Mouse (Mus musculus): ENCODE results near the gene Tmem121b.

The Tmem121b gene

GRCm38 (mm10) chr6:120493374-120494181 is at the start of gene Tmem121b:
TSS of gene Tmem121b (minus strand) at chr6:120493807.
- DNase-seq (ENCODE audit: low spot score in 2 of 2), result peak; percentile 68 to 86

GRCm38 (mm10) chr6:120542061-120542460 is 48.5 kb upstream of the Tmem121b start:
- no peak for DNase-seq (ENCODE audit: low spot score in 2 of 2)

GRCm38 (mm10) chr6:120541386-120541785 is 47.8 kb upstream of the Tmem121b start:
- DNase-seq (ENCODE audit: low spot score in 2 of 2), result no peak

- no peak for DNase-seq (ENCODE audit: low spot score in 2 of 2)
Measured at GRCm38 (mm10) chr6:120539781-120540231, 46.2 kb upstream of the Tmem121b start.

- DNase-seq (ENCODE audit: low spot score in 2 of 2), result peak; percentile 39 to 62
Measured at GRCm38 (mm10) chr6:120539132-120539759, 45.6 kb upstream of the Tmem121b start.

GRCm38 (mm10) chr6:120536337-120536736 is 42.7 kb upstream of the Tmem121b start:
- no peak for DNase-seq (ENCODE audit: low spot score in 2 of 2)

GRCm38 (mm10) chr6:120532594-120532993 is 39.0 kb upstream of the Tmem121b start:
- no peak for DNase-seq (ENCODE audit: low spot score in 2 of 2)

- peak; percentile 88 to 92 for DNase-seq (ENCODE audit: low spot score in 2 of 2)
Measured at GRCm38 (mm10) chr6:120531020-120531965, 37.7 kb upstream of the Tmem121b start, which contains the start of gene Hdhd5. TSS of gene Hdhd5 (minus strand) at chr6:120531319.

- no peak for DNase-seq (ENCODE audit: low spot score in 2 of 2)
Measured at GRCm38 (mm10) chr6:120529123-120529522, 35.5 kb upstream of the Tmem121b start.

- DNase-seq (ENCODE audit: low spot score in 2 of 2), result no peak
Measured at GRCm38 (mm10) chr6:120524796-120525195, 31.2 kb upstream of the Tmem121b start.

GRCm38 (mm10) chr6:120519647-120520046 is 26.0 kb upstream of the Tmem121b start:
- DNase-seq (ENCODE audit: low spot score in 2 of 2), result no peak

- no peak for DNase-seq (ENCODE audit: low spot score in 2 of 2)
Measured at GRCm38 (mm10) chr6:120517311-120517710, 23.7 kb upstream of the Tmem121b start.

GRCm38 (mm10) chr6:120516879-120517278 is 23.3 kb upstream of the Tmem121b start:
- no peak for DNase-seq (ENCODE audit: low spot score in 2 of 2)

GRCm38 (mm10) chr6:120516422-120516821 is 22.8 kb upstream of the Tmem121b start:
- DNase-seq (ENCODE audit: low spot score in 2 of 2), result no peak

- no peak for DNase-seq (ENCODE audit: low spot score in 2 of 2)
Measured at GRCm38 (mm10) chr6:120511212-120511611, 17.6 kb upstream of the Tmem121b start.

- peak; percentile 49 to 56 for DNase-seq (ENCODE audit: low spot score in 2 of 2)
Measured at GRCm38 (mm10) chr6:120510425-120510824, 16.8 kb upstream of the Tmem121b start.

- no peak for DNase-seq (ENCODE audit: low spot score in 2 of 2)
Measured at GRCm38 (mm10) chr6:120509975-120510374, 16.4 kb upstream of the Tmem121b start.

GRCm38 (mm10) chr6:120508645-120509044 is 15.0 kb upstream of the Tmem121b start:
- DNase-seq (ENCODE audit: low spot score in 2 of 2), result no peak

- no peak for DNase-seq (ENCODE audit: low spot score in 2 of 2)
Measured at GRCm38 (mm10) chr6:120505531-120505930, 11.9 kb upstream of the Tmem121b start.

- DNase-seq (ENCODE audit: low spot score in 2 of 2), result peak in 1 of 2 experiments; percentile 51
Measured at GRCm38 (mm10) chr6:120504051-120504450, 10.4 kb upstream of the Tmem121b start.

- DNase-seq (ENCODE audit: low spot score in 2 of 2), result no peak
Measured at GRCm38 (mm10) chr6:120496544-120496943, 2.9 kb upstream of the Tmem121b start.
